Mouse (Mus musculus): ENCODE measurements around the gene Fndc8. TPM values are rescaled to one million over a fixed set of nuclear protein-coding genes. Genes with fewer than 3 reads are reported as not detected.

Gene Fndc8
- polyA plus RNA-seq (2015; fragmentation: Nextera tagmentation; extraction: Ambion mirVana), result 0.19 and 0.23 TPM in 2 replicates

GRCm38 (mm10) chr11:82891936-82892335 lies at the start of gene Fndc8:
Fndc8 (plus strand) TSS chr11:82892124.
- peaks cover 19% of the 10 kb centered on the region for H3K4me1 ChIP-seq
- H3K27me3 ChIP-seq, result peaks cover 15% of the 10 kb centered on the region; the same call in 1 of the 2 replicates
- H3K9me3 ChIP-seq, result no peaks in the 10 kb centered on the region
- ATAC-seq (ENCODE audit: low FRiP score, low read depth), result no peak
- H3K4me2 ChIP-seq (replicated peaks), result no peak within 1 kb of the TSS
- no peak within 1 kb of the TSS for H3K4me3 ChIP-seq
- H3K36me3 ChIP-seq, result no peaks in the 10 kb centered on the region
- no peak within 1 kb of the TSS for H3K9ac ChIP-seq
- H3K27ac ChIP-seq, result no peak within 1 kb of the TSS
- 54% methylated on average over 7 of the region's 7 CpGs for WGBS

- no peaks in the 10 kb centered on the region for H3K9me3 ChIP-seq
These were observed 47.0 kb upstream of the Fndc8 start for GRCm38 (mm10) chr11:82844771-82845414.

GRCm38 (mm10) chr11:82845415-82846078 lies 46.4 kb upstream of the Fndc8 start:
- Histone ChIP-seq H3K4me3 (peak overlapping the region; percentile 11), H3K27me3 (no peaks in the 10 kb centered on the region), H3K27ac (peak overlapping the region; percentile 8; the same call in 1 of the 2 replicates), H3K9ac (peak overlapping the region; percentile 8; the same call in 1 of the 2 replicates), H3K4me2 (replicated peaks) (peak overlapping the region; percentile 29), H3K36me3 (no peaks in the 10 kb centered on the region), H3K4me1 (peaks cover 40% of the 10 kb centered on the region), H3K9me3 (no peaks in the 10 kb centered on the region)
- peak; percentile 73; the same call in 1 of the 2 replicates for ATAC-seq (ENCODE audit: low FRiP score, low read depth)
- 33% methylated on average over 16 of the region's 16 CpGs for WGBS

More at GRCm38 (mm10) chr11:82844771-82845414, 47.0 kb upstream of the Fndc8 start:
- Histone ChIP-seq H3K27ac (no peak overlapping the region), H3K4me1 (peaks cover 33% of the 10 kb centered on the region), H3K4me2 (replicated peaks) (peak overlapping the region; percentile 29; the same call in 1 of the 2 replicates), H3K4me3 (no peak overlapping the region), H3K27me3 (no peaks in the 10 kb centered on the region), H3K36me3 (no peaks in the 10 kb centered on the region), H3K9ac (no peak overlapping the region)
- ATAC-seq (ENCODE audit: low FRiP score, low read depth), result no peak
- 73% methylated on average over 11 of the region's 11 CpGs for WGBS

GRCm38 (mm10) chr11:82846079-82846436 lies 45.9 kb upstream of the Fndc8 start:
- Histone ChIP-seq H3K36me3 (no peaks in the 10 kb centered on the region), H3K4me1 (peaks cover 43% of the 10 kb centered on the region), H3K4me2 (replicated peaks) (peak overlapping the region; percentile 29), H3K9me3 (no peaks in the 10 kb centered on the region), H3K9ac (peak overlapping the region; percentile 8; the same call in 1 of the 2 replicates), H3K4me3 (peak overlapping the region; percentile 11), H3K27ac (peak overlapping the region; percentile 8; the same call in 1 of the 2 replicates), H3K27me3 (no peaks in the 10 kb centered on the region)
- 0 out of 2 replicates have a peak, but pooled peaks have one; percentile 48 for ATAC-seq (ENCODE audit: low FRiP score, low read depth)
- WGBS, result 22% methylated on average over 4 of the region's 4 CpGs

GRCm38 (mm10) chr11:82846938-82847337 lies 45.0 kb upstream of the Fndc8 start:
- Histone ChIP-seq H3K4me2 (replicated peaks) (no peak overlapping the region), H3K27ac (no peak overlapping the region; the same call in 1 of the 2 replicates), H3K4me3 (no peak overlapping the region), H3K27me3 (no peaks in the 10 kb centered on the region), H3K4me1 (peaks cover 43% of the 10 kb centered on the region), H3K9ac (no peak overlapping the region), H3K36me3 (no peaks in the 10 kb centered on the region), H3K9me3 (no peaks in the 10 kb centered on the region)
- 66% methylated on average over 3 of the region's 3 CpGs for WGBS
- ATAC-seq (ENCODE audit: low FRiP score, low read depth), result no peak

GRCm38 (mm10) chr11:82847571-82848000 lies 44.3 kb upstream of the Fndc8 start:
- WGBS, result 42% methylated on average over 6 of the region's 6 CpGs
- H3K36me3 ChIP-seq, result no peaks in the 10 kb centered on the region
- H3K27ac ChIP-seq, result no peak overlapping the region
- peaks cover 43% of the 10 kb centered on the region for H3K4me1 ChIP-seq
- H3K9ac ChIP-seq, result no peak overlapping the region
- no peaks in the 10 kb centered on the region for H3K9me3 ChIP-seq
- no peaks in the 10 kb centered on the region for H3K27me3 ChIP-seq
- H3K4me3 ChIP-seq, result no peak overlapping the region
- ATAC-seq (ENCODE audit: low FRiP score, low read depth), result no peak
- no peak overlapping the region for H3K4me2 ChIP-seq (replicated peaks)

- Histone ChIP-seq H3K4me2 (replicated peaks) (no peak overlapping the region), H3K9ac (no peak overlapping the region), H3K27me3 (no peaks in the 10 kb centered on the region), H3K4me1 (peaks cover 36% of the 10 kb centered on the region), H3K27ac (no peak overlapping the region), H3K36me3 (no peaks in the 10 kb centered on the region), H3K9me3 (no peaks in the 10 kb centered on the region), H3K4me3 (no peak overlapping the region)
- WGBS, result 27% methylated on average over 5 of the region's 5 CpGs
- ATAC-seq (ENCODE audit: low FRiP score, low read depth), result no peak
These were observed 41.7 kb upstream of the Fndc8 start for GRCm38 (mm10) chr11:82850259-82850658.

GRCm38 (mm10) chr11:82852115-82852514 lies 39.8 kb upstream of the Fndc8 start:
- no peaks in the 10 kb centered on the region for H3K36me3 ChIP-seq
- H3K4me3 ChIP-seq, result no peak overlapping the region
- no peak for ATAC-seq (ENCODE audit: low FRiP score, low read depth)
- H3K4me1 ChIP-seq, result peaks cover 32% of the 10 kb centered on the region
- H3K4me2 ChIP-seq (replicated peaks), result no peak overlapping the region
- WGBS, result 86% methylated on average over 11 of the region's 11 CpGs
- H3K9me3 ChIP-seq, result no peaks in the 10 kb centered on the region
- no peak overlapping the region for H3K27ac ChIP-seq
- no peaks in the 10 kb centered on the region for H3K27me3 ChIP-seq
- no peak overlapping the region for H3K9ac ChIP-seq

GRCm38 (mm10) chr11:82852540-82852939 lies 39.4 kb upstream of the Fndc8 start:
- ATAC-seq (ENCODE audit: low FRiP score, low read depth), result no peak
- Histone ChIP-seq H3K27me3 (no peaks in the 10 kb centered on the region), H3K4me1 (peaks cover 28% of the 10 kb centered on the region), H3K9me3 (no peaks in the 10 kb centered on the region), H3K4me2 (replicated peaks) (no peak overlapping the region), H3K36me3 (no peaks in the 10 kb centered on the region), H3K4me3 (no peak overlapping the region), H3K9ac (no peak overlapping the region), H3K27ac (no peak overlapping the region)
- WGBS, result 83% methylated on average over 10 of the region's 10 CpGs

GRCm38 (mm10) chr11:82852958-82853357 lies 39.0 kb upstream of the Fndc8 start:
- no peak overlapping the region for H3K27ac ChIP-seq
- no peak overlapping the region for H3K4me3 ChIP-seq
- H3K27me3 ChIP-seq, result no peaks in the 10 kb centered on the region
- no peak overlapping the region for H3K9ac ChIP-seq
- no peak overlapping the region for H3K4me2 ChIP-seq (replicated peaks)
- H3K9me3 ChIP-seq, result no peaks in the 10 kb centered on the region
- 87% methylated on average over 7 of the region's 7 CpGs for WGBS
- H3K4me1 ChIP-seq, result peaks cover 23% of the 10 kb centered on the region
- no peak for ATAC-seq (ENCODE audit: low FRiP score, low read depth)
- H3K36me3 ChIP-seq, result no peaks in the 10 kb centered on the region

- no peak overlapping the region for H3K4me2 ChIP-seq (replicated peaks)
- no peak overlapping the region for H3K27ac ChIP-seq
- peaks cover 23% of the 10 kb centered on the region for H3K4me1 ChIP-seq
- no peaks in the 10 kb centered on the region for H3K27me3 ChIP-seq
- H3K36me3 ChIP-seq, result no peaks in the 10 kb centered on the region
- WGBS, result 77% methylated on average over 6 of the region's 6 CpGs
- no peak overlapping the region for H3K9ac ChIP-seq
- ATAC-seq (ENCODE audit: low FRiP score, low read depth), result no peak
- no peak overlapping the region for H3K4me3 ChIP-seq
- H3K9me3 ChIP-seq, result no peaks in the 10 kb centered on the region
These were observed 37.8 kb upstream of the Fndc8 start for GRCm38 (mm10) chr11:82854111-82854510.

- no peak overlapping the region for H3K9ac ChIP-seq
- H3K4me2 ChIP-seq (replicated peaks), result no peak overlapping the region
- ATAC-seq (ENCODE audit: low FRiP score, low read depth), result no peak
- H3K27ac ChIP-seq, result no peak overlapping the region
- no peak overlapping the region for H3K4me3 ChIP-seq
- 88% methylated on average over 9 of the region's 9 CpGs for WGBS
- no peaks in the 10 kb centered on the region for H3K9me3 ChIP-seq
- H3K4me1 ChIP-seq, result peaks cover 14% of the 10 kb centered on the region
- no peaks in the 10 kb centered on the region for H3K27me3 ChIP-seq
- H3K36me3 ChIP-seq, result no peaks in the 10 kb centered on the region
These were observed 36.5 kb upstream of the Fndc8 start for GRCm38 (mm10) chr11:82855327-82855973.

All from limb, embryonic 13.5 days (tissue).